Mouse (Mus musculus): ENCODE measurements around the gene Fbxo47. TPM values are rescaled to one million over a fixed set of nuclear protein-coding genes. Genes with fewer than 3 reads are reported as not detected.

The Fbxo47 gene
- polyA plus RNA-seq, 1 experiment from 2014 or later, result 0.35 TPM

DNA sequence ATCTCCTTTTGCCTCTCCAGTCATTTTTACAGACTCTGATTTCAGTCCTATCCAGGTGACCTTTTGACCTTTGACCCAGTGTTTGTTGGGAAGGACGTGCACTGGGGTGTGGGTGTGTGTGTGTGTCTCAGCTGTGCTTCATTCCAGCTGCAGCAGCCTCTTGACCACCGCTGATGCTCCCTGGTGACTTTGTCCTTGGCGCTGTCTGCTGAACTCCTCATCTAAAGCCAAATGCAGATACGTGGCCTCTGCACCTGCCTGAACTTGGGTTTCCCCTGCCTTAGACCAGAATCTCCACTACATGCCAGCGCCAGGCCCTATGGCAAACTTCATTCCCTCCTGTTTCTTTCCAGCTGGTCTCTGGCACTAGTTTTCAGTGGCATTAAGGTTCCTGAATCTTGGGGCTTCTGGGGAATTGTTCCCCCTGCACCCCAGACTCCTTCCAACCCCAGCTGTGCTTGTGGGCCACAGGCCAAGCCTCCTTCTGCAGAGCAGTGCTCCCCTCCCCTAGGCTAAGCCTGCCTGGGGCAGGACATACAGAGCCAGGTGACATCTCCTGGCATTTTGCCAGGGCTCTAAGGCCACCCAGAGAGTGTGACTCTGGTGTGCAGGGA, 75.2 kb downstream of the Fbxo47 start:
- 30% methylated on average over 5 of the region's 5 CpGs for WGBS
- H3K27ac ChIP-seq (ENCODE audit: low read length), result peak overlapping the region; percentile 81
- peaks cover 88% of the 10 kb centered on the region for H3K4me1 ChIP-seq (ENCODE audit: control insufficient read depth, insufficient read depth, low read length)
- no peak overlapping the region for H3K4me2 ChIP-seq (ENCODE audit: low read depth, low read length)
- no peaks in the 10 kb centered on the region for H3K36me3 ChIP-seq (ENCODE audit: control insufficient read depth, insufficient read depth, low read length)
- H3K4me3 ChIP-seq (replicated peaks; ENCODE audit: low read length), result no peak overlapping the region
- ATAC-seq (ENCODE audit: insufficient read depth, low FRiP score), result no peak
- peak overlapping the region; percentile 51 for H3K9ac ChIP-seq (ENCODE audit: low read length)
- H3K27me3 ChIP-seq (ENCODE audit: control insufficient read depth, insufficient read depth, low read length), result no peaks in the 10 kb centered on the region
- no peaks in the 10 kb centered on the region for H3K9me3 ChIP-seq (replicated peaks; ENCODE audit: control insufficient read depth, low read length)

DNA sequence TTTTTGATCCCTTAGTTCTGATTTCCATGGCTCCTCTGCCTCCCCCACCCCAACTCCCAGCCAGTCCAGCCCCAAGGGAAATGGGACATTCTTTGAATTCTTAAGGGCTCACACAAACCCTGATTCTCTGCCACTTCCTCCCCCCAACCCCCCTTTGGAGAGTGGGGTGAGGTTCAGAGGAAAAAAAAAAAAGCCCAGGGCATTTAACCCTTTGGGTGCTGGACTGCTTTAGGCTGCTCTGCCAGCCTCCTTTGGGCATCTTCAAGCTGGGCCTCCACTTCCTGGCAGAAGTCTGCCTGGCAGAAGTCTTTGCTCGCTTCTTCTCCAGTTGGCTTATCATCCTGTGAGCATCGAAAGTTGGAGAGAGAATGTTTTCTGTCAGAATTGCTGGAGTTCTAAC, 75.9 kb downstream of the Fbxo47 start:
- 49% methylated on average over 2 of the region's 2 CpGs for WGBS
- peak overlapping the region; percentile 37; the same call in 1 of the 2 replicates for H3K9ac ChIP-seq (ENCODE audit: low read length)
- ATAC-seq (ENCODE audit: insufficient read depth, low FRiP score), result no peak

DNA sequence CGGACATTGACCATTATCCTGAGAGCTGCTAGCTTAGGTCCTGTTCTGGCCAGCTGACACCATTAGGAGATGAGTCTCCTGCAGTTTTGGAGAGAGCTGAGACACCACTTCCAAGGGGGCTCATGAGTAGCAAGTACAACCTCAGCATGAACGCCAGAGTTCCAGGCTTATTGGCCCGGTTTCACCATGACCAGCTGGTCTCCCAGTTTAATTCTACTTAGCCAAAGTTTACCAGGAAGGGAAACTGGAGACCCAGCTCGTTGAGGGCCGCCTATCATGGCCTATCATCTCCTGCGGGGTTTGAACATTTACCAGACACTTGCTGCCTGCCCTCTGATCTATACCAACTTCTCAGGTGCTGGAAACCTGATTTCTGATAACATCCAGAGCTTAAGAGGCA, 76.3 kb downstream of the Fbxo47 start:
- Histone ChIP-seq H3K9ac (ENCODE audit: low read length) (no peak overlapping the region; the same call in 1 of the 2 replicates), H3K27ac (ENCODE audit: low read length) (peak overlapping the region; percentile 81), H3K4me3 (replicated peaks; ENCODE audit: low read length) (no peak overlapping the region), H3K9me3 (replicated peaks; ENCODE audit: control insufficient read depth, low read length) (no peaks in the 10 kb centered on the region), H3K4me1 (ENCODE audit: control insufficient read depth, insufficient read depth, low read length) (peaks cover 80% of the 10 kb centered on the region), H3K4me2 (ENCODE audit: low read depth, low read length) (no peak overlapping the region), H3K36me3 (ENCODE audit: control insufficient read depth, insufficient read depth, low read length) (no peaks in the 10 kb centered on the region), H3K27me3 (ENCODE audit: control insufficient read depth, insufficient read depth, low read length) (no peaks in the 10 kb centered on the region)
- ATAC-seq (ENCODE audit: insufficient read depth, low FRiP score), result no peak
- WGBS, result 24% methylated on average over 6 of the region's 6 CpGs

More for the DNA sequence above, 75.9 kb downstream of the Fbxo47 start:
- Histone ChIP-seq H3K4me1 (ENCODE audit: control insufficient read depth, insufficient read depth, low read length) (peaks cover 83% of the 10 kb centered on the region), H3K27ac (ENCODE audit: low read length) (peak overlapping the region; percentile 81), H3K27me3 (ENCODE audit: control insufficient read depth, insufficient read depth, low read length) (no peaks in the 10 kb centered on the region), H3K4me3 (replicated peaks; ENCODE audit: low read length) (no peak overlapping the region), H3K4me2 (ENCODE audit: low read depth, low read length) (no peak overlapping the region), H3K9me3 (replicated peaks; ENCODE audit: control insufficient read depth, low read length) (no peaks in the 10 kb centered on the region), H3K36me3 (ENCODE audit: control insufficient read depth, insufficient read depth, low read length) (no peaks in the 10 kb centered on the region)

DNA sequence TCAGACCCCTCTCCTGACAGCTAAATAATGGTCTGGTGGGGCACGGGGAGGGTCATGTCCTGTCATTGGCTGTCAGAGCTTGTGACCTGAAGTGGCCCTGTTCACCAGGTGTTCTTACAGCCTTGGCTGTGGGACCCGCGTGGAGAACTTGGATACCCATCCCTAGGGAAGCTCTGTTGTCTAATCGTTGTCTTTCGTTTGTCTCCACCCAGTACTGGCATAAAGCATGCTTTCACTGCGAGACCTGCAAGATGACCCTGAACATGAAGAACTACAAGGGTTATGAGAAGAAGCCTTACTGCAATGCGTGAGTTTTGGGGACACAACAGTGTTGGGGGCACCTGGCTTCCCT, 77.4 kb downstream of the Fbxo47 start:
- 56% methylated on average over 7 of the region's 7 CpGs for WGBS
- no peak overlapping the region; the same call in 1 of the 2 replicates for H3K4me2 ChIP-seq (ENCODE audit: low read depth, low read length)

DNA sequence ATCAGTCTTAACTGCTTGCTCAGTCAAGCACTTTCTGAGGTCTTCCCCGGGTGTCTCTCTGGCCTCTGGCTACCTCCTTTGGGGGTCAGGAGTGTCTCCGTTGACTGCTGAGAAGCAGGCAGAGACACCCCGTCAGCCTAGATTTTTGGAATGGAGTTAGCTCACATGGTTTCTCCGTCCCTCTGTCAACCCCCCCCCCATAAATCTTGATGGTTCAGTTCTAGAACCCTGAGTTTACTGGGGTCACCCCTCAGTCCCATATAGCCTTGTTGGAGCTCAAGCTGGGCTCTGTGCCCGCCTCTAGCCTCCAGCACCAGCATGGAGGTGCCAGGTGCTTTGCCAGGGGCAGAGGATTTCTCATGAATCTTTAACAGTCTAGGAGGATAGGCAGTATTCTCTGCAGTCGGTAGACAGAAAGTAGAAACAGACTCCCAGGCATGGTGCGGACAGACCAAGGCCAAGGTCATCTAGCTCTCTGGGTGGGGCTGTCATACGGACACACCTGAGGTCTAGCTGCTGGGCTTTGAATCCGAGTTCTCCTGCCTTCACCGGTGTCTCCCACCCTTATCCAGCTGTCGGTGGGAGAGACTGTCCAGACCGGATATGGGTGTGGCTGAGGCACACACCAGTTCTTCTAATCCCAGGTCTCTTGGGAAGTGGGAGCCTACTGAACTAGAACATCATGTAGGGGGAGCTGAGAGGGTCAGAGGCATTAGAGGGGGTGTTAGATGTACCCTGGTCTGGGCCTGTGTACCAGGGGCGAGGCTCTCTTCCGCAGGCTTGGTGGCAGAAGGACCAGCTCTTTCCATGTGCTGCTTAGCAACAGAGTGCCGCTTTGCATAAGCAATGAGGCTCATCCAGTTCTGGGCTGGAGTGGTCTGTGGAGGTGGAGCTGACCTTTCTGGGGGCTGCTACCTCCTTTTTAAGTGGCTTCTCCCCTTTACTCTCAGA, 78.0 kb downstream of the Fbxo47 start:
- no peaks in the 10 kb centered on the region for H3K27me3 ChIP-seq (ENCODE audit: control insufficient read depth, insufficient read depth, low read length)
- ATAC-seq (ENCODE audit: insufficient read depth, low FRiP score), result 0 out of 2 replicates have a peak, but pooled peaks have one; percentile 3
- 23% methylated on average over 15 of the region's 15 CpGs for WGBS
- peak overlapping the region; percentile 44 for H3K4me2 ChIP-seq (ENCODE audit: low read depth, low read length)
- peak overlapping the region; percentile 6; the same call in 1 of the 2 replicates for H3K4me3 ChIP-seq (replicated peaks; ENCODE audit: low read length)
- no peaks in the 10 kb centered on the region for H3K36me3 ChIP-seq (ENCODE audit: control insufficient read depth, insufficient read depth, low read length)
- H3K9ac ChIP-seq (ENCODE audit: low read length), result peak overlapping the region; percentile 51
- no peaks in the 10 kb centered on the region for H3K9me3 ChIP-seq (replicated peaks; ENCODE audit: control insufficient read depth, low read length)
- peaks cover 82% of the 10 kb centered on the region for H3K4me1 ChIP-seq (ENCODE audit: control insufficient read depth, insufficient read depth, low read length)
- peak overlapping the region; percentile 84 for H3K27ac ChIP-seq (ENCODE audit: low read length)

More for the DNA sequence above, 77.4 kb downstream of the Fbxo47 start:
- Histone ChIP-seq H3K4me3 (replicated peaks; ENCODE audit: low read length) (no peak overlapping the region), H3K27ac (ENCODE audit: low read length) (peak overlapping the region; percentile 84; the same call in 1 of the 2 replicates), H3K9ac (ENCODE audit: low read length) (0 out of 2 replicates have a peak overlapping the region, but pooled peaks have one; percentile 51), H3K36me3 (ENCODE audit: control insufficient read depth, insufficient read depth, low read length) (no peaks in the 10 kb centered on the region), H3K9me3 (replicated peaks; ENCODE audit: control insufficient read depth, low read length) (no peaks in the 10 kb centered on the region), H3K27me3 (ENCODE audit: control insufficient read depth, insufficient read depth, low read length) (no peaks in the 10 kb centered on the region), H3K4me1 (ENCODE audit: control insufficient read depth, insufficient read depth, low read length) (peaks cover 80% of the 10 kb centered on the region)
- ATAC-seq (ENCODE audit: insufficient read depth, low FRiP score), result no peak

DNA sequence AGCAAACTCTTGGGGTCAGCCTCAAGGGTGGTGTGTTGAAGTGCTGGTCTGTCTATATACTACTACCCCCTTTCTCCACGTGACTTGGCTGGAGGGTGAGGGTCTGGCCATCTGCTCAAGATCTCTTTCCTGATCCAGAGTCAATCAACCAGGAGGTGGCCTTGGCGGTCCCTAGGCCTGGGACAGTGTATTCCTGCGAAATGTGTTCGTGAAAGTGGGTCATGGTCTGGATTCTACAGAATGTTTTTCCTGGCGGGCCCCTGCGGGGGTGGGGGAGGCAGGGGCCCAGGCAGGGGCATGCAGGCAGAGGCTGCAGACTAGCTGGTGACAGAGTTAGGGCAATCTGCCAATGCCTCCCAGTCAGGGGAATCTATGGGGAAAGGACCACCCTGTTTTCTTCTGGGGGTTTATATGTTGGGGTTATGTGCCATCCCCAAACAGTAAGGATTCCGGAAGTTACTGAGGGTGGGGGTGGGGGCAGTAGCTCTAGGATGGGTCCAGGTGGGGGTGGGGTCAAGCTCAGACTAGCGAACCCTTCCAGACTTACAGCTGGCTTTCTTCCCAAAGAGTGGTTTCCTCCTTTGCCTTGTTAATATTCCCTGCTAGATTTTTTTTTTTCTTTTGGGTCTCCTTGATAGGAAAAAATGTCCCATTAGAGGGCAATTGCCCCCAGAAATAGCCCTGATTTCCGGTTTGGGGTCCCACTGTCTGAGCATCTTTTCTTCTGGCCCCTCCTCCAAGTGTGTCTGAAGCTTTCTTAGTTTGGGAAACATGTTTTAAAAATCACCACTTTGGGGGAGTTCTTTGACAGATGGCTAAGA, 78.9 kb downstream of the Fbxo47 start:
- 8% methylated on average over 9 of the region's 9 CpGs for WGBS
- H3K4me3 ChIP-seq (replicated peaks; ENCODE audit: low read length), result peak overlapping the region; percentile 14
- no peaks in the 10 kb centered on the region for H3K36me3 ChIP-seq (ENCODE audit: control insufficient read depth, insufficient read depth, low read length)
- H3K9ac ChIP-seq (ENCODE audit: low read length), result peak overlapping the region; percentile 51
- H3K27me3 ChIP-seq (ENCODE audit: control insufficient read depth, insufficient read depth, low read length), result no peaks in the 10 kb centered on the region
- H3K27ac ChIP-seq (ENCODE audit: low read length), result peak overlapping the region; percentile 84
- H3K9me3 ChIP-seq (replicated peaks; ENCODE audit: control insufficient read depth, low read length), result no peaks in the 10 kb centered on the region
- peak overlapping the region; percentile 44 for H3K4me2 ChIP-seq (ENCODE audit: low read depth, low read length)
- ATAC-seq (ENCODE audit: insufficient read depth, low FRiP score), result 0 out of 2 replicates have a peak, but pooled peaks have one; percentile 4
- peaks cover 76% of the 10 kb centered on the region for H3K4me1 ChIP-seq (ENCODE audit: control insufficient read depth, insufficient read depth, low read length)

DNA sequence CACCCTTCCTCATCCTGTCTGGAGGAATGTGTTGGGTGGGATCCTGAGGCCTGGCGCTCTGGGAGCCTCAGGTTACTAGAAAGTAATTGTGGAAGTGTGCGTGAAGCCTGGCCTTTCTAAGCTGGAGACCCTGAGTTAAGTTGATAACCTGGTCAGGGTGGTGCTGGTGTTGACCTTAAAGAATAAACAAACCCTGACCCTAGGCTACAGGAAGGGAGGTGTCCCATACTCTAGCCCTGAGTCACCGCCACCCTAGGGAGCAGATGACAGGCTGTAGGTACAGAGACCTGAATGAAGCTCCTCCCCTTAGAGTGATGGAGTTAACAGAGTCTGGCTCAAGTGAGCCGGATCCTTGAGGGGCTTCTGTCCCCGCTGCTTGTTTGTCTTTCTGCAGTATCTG, 80.1 kb downstream of the Fbxo47 start:
- H3K27ac ChIP-seq (ENCODE audit: low read length), result peak overlapping the region; percentile 84
- H3K4me2 ChIP-seq (ENCODE audit: low read depth, low read length), result peak overlapping the region; percentile 44; the same call in 1 of the 2 replicates
- WGBS, result 57% methylated on average over 5 of the region's 5 CpGs
- no peaks in the 10 kb centered on the region for H3K36me3 ChIP-seq (ENCODE audit: control insufficient read depth, insufficient read depth, low read length)
- no peaks in the 10 kb centered on the region for H3K27me3 ChIP-seq (ENCODE audit: control insufficient read depth, insufficient read depth, low read length)
- H3K9me3 ChIP-seq (replicated peaks; ENCODE audit: control insufficient read depth, low read length), result no peaks in the 10 kb centered on the region
- peaks cover 65% of the 10 kb centered on the region for H3K4me1 ChIP-seq (ENCODE audit: control insufficient read depth, insufficient read depth, low read length)
- H3K9ac ChIP-seq (ENCODE audit: low read length), result peak overlapping the region; percentile 29; the same call in 1 of the 2 replicates
- H3K4me3 ChIP-seq (replicated peaks; ENCODE audit: low read length), result no peak overlapping the region
- no peak for ATAC-seq (ENCODE audit: insufficient read depth, low FRiP score)

All from stomach, embryonic 16.5 days (tissue).